Mouse (Mus musculus) retina, embryonic 14.5 days (tissue): ENCODE data around the gene Fam136a.

Experiments
- DNase-seq: peaks from one replicate; pipeline ENCODE4 v3.0.0-alpha.2; 2015; ENCODE audit warnings: low spot score

The Fam136a gene

DNA sequence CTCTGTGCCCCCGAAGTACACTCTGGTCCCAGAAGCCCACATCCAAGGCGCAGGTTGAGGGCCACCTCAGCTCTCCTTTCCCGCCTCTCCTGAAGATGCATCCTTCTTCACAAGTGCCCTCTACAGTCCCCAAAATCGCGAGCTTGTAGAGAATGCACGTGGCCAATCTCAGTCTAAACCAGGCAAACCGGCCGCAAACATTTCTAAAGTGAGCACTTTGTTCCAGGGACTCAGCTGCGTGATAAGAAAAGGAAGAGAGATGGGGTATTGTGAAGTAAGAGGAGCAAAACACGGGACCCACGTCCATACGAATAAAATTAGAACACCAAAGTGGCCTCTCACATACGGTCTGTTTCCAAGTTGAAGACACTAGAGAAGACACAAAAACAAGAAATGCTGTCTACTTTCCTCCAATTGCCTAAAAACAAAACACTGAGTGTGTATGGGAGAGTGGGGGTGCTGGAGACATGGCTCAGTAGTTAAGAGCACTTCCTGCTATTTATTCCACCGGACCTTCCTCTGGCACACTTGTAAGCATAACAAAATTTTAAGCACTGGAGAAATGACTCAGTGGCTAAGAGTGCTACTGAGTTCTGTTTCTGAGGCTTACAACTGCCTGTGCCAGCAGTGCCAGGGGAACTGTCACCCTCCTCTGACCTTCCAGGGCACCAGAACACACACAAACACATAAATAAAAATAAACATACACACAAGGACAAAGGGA is 32.0 kb downstream of the Fam136a start:
- no peak for DNase-seq

DNA sequence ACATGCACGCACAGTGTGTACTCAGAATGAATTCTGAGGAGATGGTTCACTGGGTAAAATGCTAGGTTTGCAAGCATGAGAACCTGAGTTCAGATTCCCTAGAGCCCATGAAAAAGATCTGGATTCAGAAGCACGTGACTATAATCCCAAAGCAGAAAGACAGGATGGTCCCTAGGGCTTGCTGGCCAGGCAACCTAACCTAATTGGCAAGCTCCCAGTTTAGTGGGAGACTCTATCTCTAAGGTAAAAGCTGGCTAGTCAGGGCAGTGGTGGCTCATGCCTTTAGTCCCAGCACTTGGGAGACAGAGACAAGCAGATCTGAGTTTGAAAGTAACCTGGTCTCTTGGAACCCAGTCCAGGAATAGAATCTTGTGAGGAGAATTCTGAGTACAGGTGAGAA is 33.5 kb downstream of the Fam136a start:
- DNase-seq: no peak

DNA sequence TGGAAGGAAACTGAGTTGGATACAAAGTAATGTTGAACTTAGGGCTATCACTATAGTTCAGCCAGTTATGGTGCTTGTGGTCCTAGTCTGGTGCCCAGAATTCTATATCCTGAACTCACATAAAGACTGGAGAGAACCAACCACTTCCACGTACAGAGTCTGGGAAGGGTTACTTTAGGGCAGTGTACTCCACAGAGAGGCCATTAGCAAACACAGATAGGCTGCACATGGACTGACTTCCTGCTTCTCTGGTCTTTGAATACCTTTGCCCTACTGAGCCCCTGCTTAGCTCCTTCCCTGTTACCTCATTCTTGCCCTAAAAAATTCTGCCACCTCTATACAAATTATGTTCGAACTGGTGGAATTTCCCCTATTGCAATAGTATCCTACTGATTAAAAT is 34.5 kb downstream of the Fam136a start:
- no peak for DNase-seq

DNA sequence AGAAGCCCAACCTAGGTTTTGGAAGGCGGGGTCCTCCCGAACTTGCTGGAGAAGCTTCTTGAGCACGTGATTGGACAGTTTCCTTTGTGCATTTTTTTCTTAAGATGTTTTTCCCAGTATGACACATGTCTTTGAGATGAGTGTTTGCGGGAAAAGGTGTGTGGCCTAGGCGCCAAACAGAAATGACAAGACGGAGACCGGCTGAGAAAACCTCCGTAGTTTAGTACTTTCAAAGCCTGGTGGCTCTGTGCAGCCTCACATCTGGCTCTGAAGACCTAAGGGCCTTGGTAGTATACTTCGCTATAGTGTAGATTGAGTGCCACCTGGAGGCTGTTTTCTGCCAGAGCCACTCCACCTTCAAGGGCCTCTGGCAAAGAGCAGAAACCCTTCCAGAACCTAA is 35.5 kb downstream of the Fam136a start:
- peak; percentile 85 for DNase-seq

DNA sequence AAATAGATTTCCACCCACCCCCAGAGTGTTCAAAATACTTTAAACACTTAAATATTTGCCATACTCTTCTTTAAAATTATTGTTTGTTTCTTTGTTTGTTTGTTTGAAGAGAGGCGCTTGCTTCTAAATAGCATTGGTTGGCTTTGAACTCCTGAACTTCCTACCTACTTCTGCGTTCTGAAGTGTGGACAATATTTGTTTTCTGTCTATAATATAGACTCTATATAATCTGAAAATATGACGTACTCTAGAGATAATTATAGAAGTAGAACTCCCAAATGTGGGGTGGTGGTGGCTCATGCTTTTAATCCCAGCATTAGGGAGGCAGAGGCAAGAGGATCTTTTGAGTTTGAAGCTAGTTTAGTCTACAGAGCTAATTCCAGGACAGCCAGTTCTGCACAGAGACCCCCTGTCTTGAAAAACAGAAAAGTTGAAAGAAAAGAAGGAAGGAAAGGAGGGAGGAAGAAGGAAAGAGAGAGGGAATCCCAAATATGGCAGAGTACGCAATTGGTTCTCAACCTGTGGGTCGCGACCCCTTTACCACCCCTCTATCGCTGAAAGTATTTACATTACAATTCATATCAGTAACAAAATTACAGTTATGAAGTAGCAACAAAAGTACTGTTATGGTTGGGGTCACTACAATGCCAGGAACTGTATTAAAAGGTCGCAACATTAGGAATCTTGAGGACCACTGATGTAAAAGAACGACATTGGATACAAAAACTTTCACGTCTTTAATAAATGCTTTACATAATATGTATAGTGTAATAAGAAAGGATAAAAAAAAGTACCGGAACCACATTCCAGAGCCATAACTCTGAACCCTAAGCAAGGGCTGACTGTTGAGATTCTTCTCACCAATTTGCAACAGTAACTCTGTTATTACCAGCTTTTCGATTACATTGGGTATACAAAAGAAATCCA is 37.5 kb downstream of the Fam136a start:
- peak; percentile 23 for DNase-seq

DNA sequence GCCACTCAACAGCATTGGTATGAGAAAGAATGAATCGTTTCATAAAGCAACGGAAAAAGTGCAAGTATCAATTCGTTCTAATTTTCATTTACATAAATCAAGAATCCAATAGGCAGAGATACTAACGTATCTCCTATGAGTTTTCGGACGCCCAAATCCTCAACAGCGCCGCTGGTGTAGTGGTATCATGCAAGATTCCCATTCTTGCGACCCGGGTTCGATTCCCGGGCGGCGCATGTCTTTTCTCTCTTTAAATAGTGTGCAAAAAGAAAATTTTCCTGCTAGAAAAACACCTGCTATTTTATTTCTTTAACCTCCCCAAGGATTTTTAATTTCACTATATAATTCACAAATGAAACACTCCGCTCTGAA is 38.3 kb downstream of the Fam136a start:
- DNase-seq: peak; percentile 95

DNA sequence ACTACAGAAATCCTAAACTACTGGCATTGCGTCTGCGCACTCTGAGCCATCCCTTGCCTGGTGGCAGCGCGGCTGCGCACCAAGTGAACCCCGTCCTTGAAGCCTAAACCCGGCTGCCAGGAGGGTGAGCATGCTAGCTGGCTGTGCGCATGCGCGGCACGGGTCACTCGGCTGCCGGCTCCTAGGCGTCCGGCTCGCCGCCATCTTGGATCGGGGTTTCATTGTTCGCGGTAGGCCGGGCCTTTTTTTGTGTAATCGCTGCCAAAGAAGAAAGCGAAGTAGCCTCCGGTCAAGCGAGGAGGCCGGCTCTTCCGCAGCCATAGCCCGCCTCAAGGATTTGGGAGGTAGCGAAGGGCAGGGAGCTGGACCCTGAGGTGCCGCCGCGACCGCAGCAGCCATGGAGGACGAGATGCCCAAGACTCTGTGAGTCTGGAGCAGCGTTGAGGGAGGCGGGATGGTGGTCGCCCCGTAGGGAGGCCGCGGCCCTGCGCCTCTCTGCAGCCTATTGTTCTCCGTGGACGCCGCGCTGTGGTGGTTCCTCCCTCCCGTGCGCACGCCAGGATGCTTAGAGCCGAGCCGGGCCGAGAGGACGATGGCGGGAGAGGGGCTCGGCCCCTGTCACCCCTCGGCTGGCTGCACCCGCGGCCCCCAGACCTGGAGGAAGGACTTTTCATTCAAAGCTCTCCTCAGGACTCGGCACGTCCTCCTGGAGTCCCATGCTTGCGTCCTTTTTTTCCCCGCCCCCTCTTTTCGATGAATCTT is 38.8 kb downstream of the Fam136a start, which contains the start of gene Tia1:
Gene Tia1 (plus strand): TSS at position 120 of the 762 bp plus-strand sequence.
- DNase-seq: peak; percentile 99

DNA sequence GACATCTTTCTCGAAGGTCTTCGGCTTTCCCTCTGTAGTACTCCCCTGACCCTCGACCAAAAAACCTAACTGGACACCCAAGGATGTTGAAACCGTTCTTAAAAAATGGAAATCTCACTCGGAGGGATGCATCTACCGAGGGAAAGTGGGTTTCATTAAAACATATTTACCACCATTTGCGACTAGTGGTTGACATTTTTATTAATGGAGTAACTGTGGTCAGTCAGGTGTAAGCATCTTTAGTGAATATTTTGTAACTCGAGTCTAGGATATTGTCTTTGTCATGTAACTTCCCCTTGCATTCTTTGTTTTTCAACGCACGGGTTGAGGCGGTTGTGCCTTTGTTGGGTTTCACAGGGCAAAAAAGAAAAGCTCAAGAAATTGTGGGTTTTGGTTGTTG is 39.5 kb downstream of the Fam136a start:
- peak; percentile 60 for DNase-seq

DNA sequence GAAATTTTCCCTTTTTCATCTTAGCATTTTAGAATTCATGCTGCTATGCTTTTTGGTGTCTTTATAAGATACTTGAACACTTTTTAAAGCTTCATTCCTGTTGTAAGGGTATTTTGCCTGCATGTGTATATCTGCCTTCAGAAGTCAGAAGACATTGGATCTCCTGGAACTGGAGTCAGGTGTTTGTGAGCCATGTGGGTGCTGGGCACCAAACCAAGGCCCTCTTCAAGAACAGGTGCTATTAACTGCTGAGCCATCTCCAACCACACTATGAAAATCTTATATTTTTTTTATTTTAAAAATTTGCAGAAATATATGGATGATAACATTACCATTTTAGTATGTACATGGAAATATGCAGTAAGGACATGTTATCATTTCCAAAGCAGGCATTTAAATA is 40.9 kb downstream of the Fam136a start:
- DNase-seq: no peak

DNA sequence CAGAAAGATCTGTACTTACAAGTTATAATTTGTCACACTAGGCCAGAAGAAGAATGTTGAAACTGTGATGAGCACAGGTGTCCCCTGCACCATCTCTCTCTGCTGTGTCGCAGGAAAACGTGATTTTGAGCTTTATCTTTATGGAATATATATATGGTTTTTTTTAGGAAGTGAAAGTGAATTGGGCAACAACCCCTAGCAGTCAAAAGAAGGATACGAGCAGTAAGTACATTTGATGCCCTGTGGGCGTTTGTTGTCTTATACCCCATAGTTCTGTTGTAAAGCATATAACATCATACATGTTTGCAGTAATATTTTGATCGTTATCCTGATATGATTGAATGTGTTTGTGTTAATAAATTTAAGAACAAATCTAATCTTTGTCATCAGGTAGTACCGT is 53.3 kb downstream of the Fam136a start:
- no peak for DNase-seq

DNA sequence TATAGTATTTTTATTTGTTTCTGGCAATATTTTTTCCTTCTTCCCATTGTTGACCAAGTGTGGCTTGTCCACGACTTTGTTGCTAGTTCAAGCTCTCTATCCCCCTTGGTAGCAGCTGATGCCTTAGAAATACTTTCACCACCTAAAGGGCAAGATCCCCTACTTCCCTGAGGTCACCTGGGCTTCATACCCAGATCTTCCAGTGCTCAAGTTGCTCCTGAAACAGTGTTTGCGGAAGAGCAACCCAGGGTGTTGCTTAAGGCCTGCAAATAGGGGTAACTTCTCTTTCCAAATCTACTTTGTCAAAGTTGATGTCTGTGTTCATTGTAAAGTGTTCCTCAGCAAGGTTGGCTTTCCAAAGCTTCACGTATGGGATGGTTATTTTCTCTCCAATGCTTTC is 53.8 kb downstream of the Fam136a start:
- no peak for DNase-seq
